Mouse (Mus musculus) heart, adult 2 months (tissue): ENCODE measurements at regions not wholly inside any gene's neighbourhood (a gene's known extent, or its start where the extent isn't known, plus 50 kb on each side); places are given as distances from the start of the nearest gene placed in this dataset.

Experiments
- DNase-seq, 2 experiments: peaks; one replicate each; pipeline ENCODE4 v3.0.0; 2021
- H3K27ac ChIP-seq: fragments of 200-600 bp; 2 replicates; pipeline ENCODE4 v1.8.1; 2022
- H3K27me3 ChIP-seq: fragments of 200-500 bp; 2 replicates; pipeline ENCODE4 v1.6.1; 2012; ENCODE audit warnings: mild to moderate bottlenecking, low read length, inconsistent platforms, mixed read lengths; ENCODE audit not compliant: control insufficient read depth, insufficient read depth
- H3K36me3 ChIP-seq: fragments of 200-500 bp; 2 replicates; pipeline ENCODE4 v1.6.1; 2012; ENCODE audit warnings: low read length, inconsistent platforms; ENCODE audit not compliant: control insufficient read depth, insufficient read depth
- H3K4me1 ChIP-seq: fragments of 200-500 bp; 2 replicates; pipeline ENCODE4 v1.6.1; 2011; ENCODE audit warnings: low read length; ENCODE audit not compliant: control insufficient read depth, insufficient read depth
- H3K4me3 ChIP-seq: fragments of 200-600 bp; 2 replicates; pipeline ENCODE4 v1.8.1; 2022
- H3K79me2 ChIP-seq: fragments of 200-500 bp; replicated peaks from 2 replicates; pipeline ENCODE4 v1.6.1; 2012; ENCODE audit warnings: mild to moderate bottlenecking, inconsistent platforms, low read length, moderate library complexity, mixed read lengths; ENCODE audit not compliant: control insufficient read depth, insufficient read depth
- H3K9ac ChIP-seq: fragments of 200-500 bp; 2 replicates; pipeline ENCODE4 v1.6.1; 2012; ENCODE audit warnings: low read depth, mild to moderate bottlenecking, control low read depth, inconsistent platforms, low read length, mixed read lengths
- CTCF ChIP-seq: fragments of 200-600 bp; IDR thresholded peaks from 2 replicates; pipeline ENCODE4 v1.8.1; 2022; ENCODE audit warnings: antibody characterized with exemption, mild to moderate bottlenecking, moderate library complexity
- EP300 ChIP-seq: fragments of 200-500 bp; IDR thresholded peaks from 2 replicates; pipeline ENCODE4 v1.6.1; 2011; ENCODE audit warnings: low read depth, low read length, control low read depth; ENCODE audit not compliant: insufficient read depth
- POLR2A ChIP-seq: fragments of 200-500 bp; IDR thresholded peaks from 2 replicates; pipeline ENCODE4 v1.6.1; 2011; ENCODE audit warnings: mild to moderate bottlenecking, low read depth, low read length, control low read depth; ENCODE audit not compliant: insufficient read depth
- WGBS: fragments of 180-500 bp; shearing (Covaris S2); methylation state at CpG from one replicate; pipeline ENCODE4 v1.1.7; 2018; 5-methylcytosine and 5-hydroxymethylcytosine counted together
- intact Hi-C: fragments of 180-260 bp; cut with DNase I; formaldehyde crosslinking; loops from one replicate; pipeline ENCODE4 v1.15.1; 2025

GRCm38 (mm10) chr13:94710574-94711172 lies 78.0 kb upstream of the Tbca start:
- intact Hi-C loops = no loop called here
- H3K36me3 ChIP-seq = no peaks in the 10 kb centered on the region
- H3K4me1 ChIP-seq = no peaks in the 10 kb centered on the region
- TF ChIP-seq CTCF (no peak), POLR2A (no peak), EP300 (no peak)
- H3K27me3 ChIP-seq = peaks cover 22% of the 10 kb centered on the region
- WGBS = 5% methylated on average over 26 of the region's 26 CpGs
- H3K79me2 ChIP-seq = no peaks in the 10 kb centered on the region
- no peak for DNase-seq
- no peak overlapping the region for H3K9ac ChIP-seq
- H3K27ac ChIP-seq = no peak overlapping the region
- H3K4me3 ChIP-seq = peak overlapping the region; percentile 28

- Histone ChIP-seq H3K27me3 (peaks cover 12% of the 10 kb centered on the region), H3K27ac (no peak overlapping the region), H3K79me2 (no peaks in the 10 kb centered on the region), H3K4me1 (no peaks in the 10 kb centered on the region), H3K9ac (no peak overlapping the region), H3K4me3 (no peak overlapping the region), H3K36me3 (no peaks in the 10 kb centered on the region)
- TF ChIP-seq POLR2A (no peak), EP300 (no peak), CTCF (no peak)
- intact Hi-C loops = no loop called here
- no peak for DNase-seq
- WGBS = 43% methylated on average over 3 of the region's 3 CpGs
These were observed 75.3 kb upstream of the Tbca start for GRCm38 (mm10) chr13:94713451-94713850.

DNA sequence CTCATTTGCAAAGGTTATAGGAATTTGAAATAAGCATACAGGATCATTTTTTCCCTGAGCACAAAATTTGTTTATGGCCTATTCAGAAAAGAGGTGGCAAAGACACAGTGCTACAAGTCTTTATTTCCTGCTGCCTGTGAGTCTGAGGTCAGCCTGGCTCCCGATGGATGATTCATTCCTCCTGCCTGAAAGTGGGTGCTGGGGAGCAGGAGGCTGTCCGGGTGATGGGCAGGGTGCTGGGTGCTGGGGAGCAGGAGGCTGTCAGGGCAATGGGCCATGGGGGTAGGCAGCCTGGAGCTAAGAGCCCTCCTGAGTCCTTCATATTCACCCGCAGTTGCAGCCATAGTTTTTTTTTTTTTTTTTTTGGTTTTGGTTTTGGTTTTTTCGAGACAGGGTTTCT lies 67.1 kb upstream of the Tbca start:
- Histone ChIP-seq H3K27ac (no peak overlapping the region), H3K9ac (no peak overlapping the region), H3K4me3 (no peak overlapping the region), H3K36me3 (no peaks in the 10 kb centered on the region), H3K79me2 (no peaks in the 10 kb centered on the region), H3K27me3 (no peaks in the 10 kb centered on the region; the same call in 1 of the 2 replicates), H3K4me1 (no peaks in the 10 kb centered on the region)
- TF ChIP-seq EP300 (no peak), POLR2A (no peak), CTCF (no peak)
- intact Hi-C loops = no loop called here
- no peak for DNase-seq
- WGBS = 67% methylated on average over 4 of the region's 4 CpGs
